Mouse (Mus musculus) neural tube, embryonic 14.5 days (tissue): ENCODE data around the gene Galnt9. TPM values are rescaled to one million over a fixed set of nuclear protein-coding genes. Genes with fewer than 3 reads are reported as not detected.

ENCODE experiments used
- ATAC-seq: fragments of 200-750 bp; cut with Nextera tagmentation; 2 replicates; pipeline ENCODE4 v1.8.0; 2017; ENCODE audit warnings: low read depth, mild to moderate bottlenecking, moderate TSS enrichment, moderate library complexity
- H3K27ac ChIP-seq: fragments of 300-500 bp; sonication (generic); 2 replicates; pipeline ENCODE4 v1.5.1; 2014; ENCODE audit warnings: low read depth, mild to moderate bottlenecking, control low read depth, low read length, moderate library complexity, mixed read lengths
- H3K27me3 ChIP-seq: fragments of 300-500 bp; sonication (generic); 2 replicates; pipeline ENCODE4 v1.6.1; 2014; ENCODE audit warnings: low read length; ENCODE audit not compliant: control insufficient read depth, insufficient read depth
- H3K36me3 ChIP-seq: fragments of 300-500 bp; sonication (generic); 2 replicates; pipeline ENCODE4 v1.6.1; 2014; ENCODE audit warnings: low read length, mixed read lengths; ENCODE audit not compliant: control insufficient read depth, insufficient read depth
- H3K4me1 ChIP-seq: fragments of 300-500 bp; sonication (generic); 2 replicates; pipeline ENCODE4 v1.6.1; 2014; ENCODE audit warnings: low read length; ENCODE audit not compliant: control insufficient read depth, insufficient read depth
- H3K4me2 ChIP-seq: fragments of 300-500 bp; sonication (generic); 2 replicates; pipeline ENCODE4 v1.6.1; 2014; ENCODE audit warnings: mild to moderate bottlenecking, low read depth, low read length, control low read depth
- H3K4me3 ChIP-seq: fragments of 300-500 bp; sonication (generic); 2 replicates; pipeline ENCODE4 v1.5.1; 2014; ENCODE audit warnings: low read depth, low read length, control low read depth, mixed read lengths
- H3K9ac ChIP-seq: fragments of 300-500 bp; sonication (generic); replicated peaks from 2 replicates; pipeline ENCODE4 v1.6.1; 2014; ENCODE audit warnings: low read depth, mild to moderate bottlenecking, control low read depth, low read length, mixed read lengths
- H3K9me3 ChIP-seq: fragments of 300-500 bp; sonication (generic); 2 replicates; pipeline ENCODE4 v1.6.1; 2016; ENCODE audit warnings: low read length; ENCODE audit not compliant: control insufficient read depth
- WGBS: fragments of 180-500 bp; shearing (Covaris S2); extraction: QIAGEN DNeasy Blood & Tissue Kit; methylation state at CpG from one replicate; pipeline ENCODE4 v1.1.7; 2014; 5-methylcytosine and 5-hydroxymethylcytosine counted together
- polyA plus RNA-seq: library from polyadenylated mRNA; unstranded; fragments of >200 nt; fragmentation: Nextera tagmentation; extraction: Ambion mirVana; gene quantifications from 2 replicates; pipeline ENCODE4 v1.2.1, GENCODE M21; 2014

Gene Galnt9
- polyA plus RNA-seq, 1 experiment from 2014 or later = 26.0 TPM

- Histone ChIP-seq H3K27me3 (no peaks in the 10 kb centered on the region), H3K36me3 (no peaks in the 10 kb centered on the region), H3K4me2 (no peak overlapping the region), H3K4me1 (no peaks in the 10 kb centered on the region), H3K9ac (no peak overlapping the region), H3K4me3 (no peak overlapping the region), H3K9me3 (no peaks in the 10 kb centered on the region), H3K27ac (no peak overlapping the region)
- ATAC-seq = no peak
- 93% methylated on average over 8 of the region's 8 CpGs for WGBS
Observed at GRCm38 (mm10) chr5:110559679-110560078, 15.5 kb downstream of the Galnt9 start.

- ATAC-seq = no peak
- Histone ChIP-seq H3K4me1 (no peaks in the 10 kb centered on the region), H3K4me2 (no peak overlapping the region), H3K27me3 (no peaks in the 10 kb centered on the region), H3K4me3 (no peak overlapping the region), H3K36me3 (no peaks in the 10 kb centered on the region), H3K27ac (no peak overlapping the region), H3K9ac (no peak overlapping the region), H3K9me3 (no peaks in the 10 kb centered on the region)
- WGBS = 81% methylated on average over 16 of the region's 16 CpGs
Observed at GRCm38 (mm10) chr5:110562741-110563326, 18.7 kb downstream of the Galnt9 start.

- 71% methylated on average over 4 of the region's 4 CpGs for WGBS
- Histone ChIP-seq H3K27me3 (no peaks in the 10 kb centered on the region), H3K9me3 (no peaks in the 10 kb centered on the region), H3K36me3 (no peaks in the 10 kb centered on the region), H3K4me2 (no peak overlapping the region), H3K27ac (no peak overlapping the region), H3K4me3 (no peak overlapping the region), H3K9ac (no peak overlapping the region), H3K4me1 (peaks cover 2% of the 10 kb centered on the region; the same call in 1 of the 2 replicates)
- ATAC-seq = no peak
Observed at GRCm38 (mm10) chr5:110564986-110565644, 21.0 kb downstream of the Galnt9 start.

GRCm38 (mm10) chr5:110567547-110567946 lies 23.4 kb downstream of the Galnt9 start:
- no peak overlapping the region for H3K9ac ChIP-seq
- no peak overlapping the region for H3K27ac ChIP-seq
- ATAC-seq = no peak
- H3K27me3 ChIP-seq = no peaks in the 10 kb centered on the region
- 82% methylated on average over 2 of the region's 2 CpGs for WGBS
- peaks cover 2% of the 10 kb centered on the region; the same call in 1 of the 2 replicates for H3K4me1 ChIP-seq
- no peaks in the 10 kb centered on the region for H3K36me3 ChIP-seq
- no peak overlapping the region for H3K4me3 ChIP-seq
- H3K9me3 ChIP-seq = no peaks in the 10 kb centered on the region
- no peak overlapping the region for H3K4me2 ChIP-seq

- WGBS = 73% methylated on average over 6 of the region's 6 CpGs
Observed at GRCm38 (mm10) chr5:110574888-110575287, 30.7 kb downstream of the Galnt9 start.

GRCm38 (mm10) chr5:110579296-110579695 lies 35.1 kb downstream of the Galnt9 start:
- H3K36me3 ChIP-seq = no peaks in the 10 kb centered on the region
- H3K4me3 ChIP-seq = no peak overlapping the region
- no peak overlapping the region for H3K4me2 ChIP-seq
- H3K27ac ChIP-seq = no peak overlapping the region
- ATAC-seq = no peak
- H3K9me3 ChIP-seq = no peaks in the 10 kb centered on the region
- WGBS = 90% methylated on average over 4 of the region's 4 CpGs
- H3K9ac ChIP-seq = no peak overlapping the region
- no peaks in the 10 kb centered on the region for H3K4me1 ChIP-seq
- H3K27me3 ChIP-seq = no peaks in the 10 kb centered on the region

More at GRCm38 (mm10) chr5:110574888-110575287, 30.7 kb downstream of the Galnt9 start:
- Histone ChIP-seq H3K27me3 (no peaks in the 10 kb centered on the region), H3K9ac (no peak overlapping the region), H3K4me1 (no peaks in the 10 kb centered on the region), H3K36me3 (no peaks in the 10 kb centered on the region), H3K9me3 (no peaks in the 10 kb centered on the region), H3K4me2 (no peak overlapping the region), H3K4me3 (no peak overlapping the region), H3K27ac (no peak overlapping the region)
- no peak for ATAC-seq

GRCm38 (mm10) chr5:110580569-110581239 lies 36.5 kb downstream of the Galnt9 start:
- H3K9ac ChIP-seq = no peak overlapping the region
- peak; percentile 34; the same call in 1 of the 2 replicates for ATAC-seq

GRCm38 (mm10) chr5:110582647-110583538 lies 38.7 kb downstream of the Galnt9 start:
- WGBS = 60% methylated on average over 10 of the region's 10 CpGs
- Histone ChIP-seq H3K36me3 (no peaks in the 10 kb centered on the region), H3K4me1 (no peaks in the 10 kb centered on the region), H3K4me3 (no peak overlapping the region), H3K27me3 (no peaks in the 10 kb centered on the region), H3K9ac (no peak overlapping the region), H3K4me2 (no peak overlapping the region), H3K9me3 (no peaks in the 10 kb centered on the region), H3K27ac (no peak overlapping the region)
- no peak for ATAC-seq

More at GRCm38 (mm10) chr5:110580569-110581239, 36.5 kb downstream of the Galnt9 start:
- no peaks in the 10 kb centered on the region for H3K27me3 ChIP-seq
- H3K4me1 ChIP-seq = no peaks in the 10 kb centered on the region
- H3K9me3 ChIP-seq = no peaks in the 10 kb centered on the region
- WGBS = 59% methylated on average over 19 of the region's 19 CpGs
- H3K36me3 ChIP-seq = no peaks in the 10 kb centered on the region
- no peak overlapping the region for H3K4me2 ChIP-seq
- no peak overlapping the region for H3K4me3 ChIP-seq
- H3K27ac ChIP-seq = no peak overlapping the region
